Mouse (Mus musculus) liver, adult (tissue): ENCODE data around the gene Zpbp2.

Experiments used
- GATA4 ChIP-seq: IDR thresholded peaks from 2 replicates; pipeline ENCODE4 v1.6.1; 2014; ENCODE audit warnings: mild to moderate bottlenecking, low read length; ENCODE audit not compliant: insufficient replicate concordance

Zpbp2 gene

GRCm38 (mm10) chr11:98550975-98551828 lies at the start of gene Zpbp2:
Gene Zpbp2, plus strand, starts transcription at chr11:98551097.
- TF ChIP-seq GATA4, result no peak

GRCm38 (mm10) chr11:98504926-98505325 lies 46.0 kb upstream of the Zpbp2 start:
- no peak for TF ChIP-seq GATA4

GRCm38 (mm10) chr11:98509434-98509833 lies 41.5 kb upstream of the Zpbp2 start:
- no peak for TF ChIP-seq GATA4

DNA sequence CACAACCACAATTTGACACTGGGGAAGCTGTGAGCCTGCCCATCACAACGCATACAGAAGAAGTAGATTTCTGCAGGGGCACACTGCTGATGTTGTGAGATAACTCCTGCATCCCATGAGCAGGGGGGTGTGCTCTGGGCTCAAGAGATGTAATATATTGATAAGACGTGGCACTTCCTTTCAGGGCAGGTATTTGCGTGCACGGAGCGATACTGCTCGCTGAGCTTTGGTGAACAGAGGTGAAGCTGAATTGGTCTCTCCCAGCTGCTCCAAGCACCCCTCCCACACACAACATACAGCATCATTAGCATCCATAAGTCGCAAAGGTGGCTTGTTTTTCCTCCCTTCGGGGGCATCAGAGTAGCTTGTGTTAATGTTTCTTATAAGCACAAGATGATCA lies 40.8 kb upstream of the Zpbp2 start:
- no peak for TF ChIP-seq GATA4

- no peak for TF ChIP-seq GATA4
Measured at GRCm38 (mm10) chr11:98512881-98513280, 38.0 kb upstream of the Zpbp2 start.

GRCm38 (mm10) chr11:98513356-98513936 lies 37.5 kb upstream of the Zpbp2 start:
- no peak for TF ChIP-seq GATA4

DNA sequence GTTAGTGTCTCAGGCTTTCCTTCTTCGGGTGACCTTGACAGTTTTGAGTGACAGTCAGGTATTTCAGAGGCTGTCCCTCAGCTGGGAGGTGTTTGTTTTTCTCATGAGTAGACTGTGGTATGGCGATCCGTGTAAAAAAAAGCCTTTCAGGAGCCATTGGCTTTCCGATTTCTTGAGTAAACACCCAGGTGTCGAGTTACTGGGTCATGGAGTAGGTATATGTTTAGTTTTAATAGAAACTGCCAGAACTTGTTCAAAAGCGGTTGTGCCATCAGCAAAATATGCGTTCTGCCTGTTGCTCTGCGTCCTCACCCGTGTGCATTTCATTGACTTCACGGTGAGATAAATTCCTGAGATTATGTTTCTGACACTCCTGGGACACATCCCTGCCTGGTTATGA lies 30.4 kb upstream of the Zpbp2 start:
- no peak for TF ChIP-seq GATA4

GRCm38 (mm10) chr11:98525140-98525539 lies 25.8 kb upstream of the Zpbp2 start:
- no peak for TF ChIP-seq GATA4

GRCm38 (mm10) chr11:98526824-98527461 lies 24.0 kb upstream of the Zpbp2 start:
- TF ChIP-seq GATA4, result no peak

GRCm38 (mm10) chr11:98537480-98538034 lies 13.3 kb upstream of the Zpbp2 start:
- TF ChIP-seq GATA4, result no peak

GRCm38 (mm10) chr11:98540319-98540718 lies 10.6 kb upstream of the Zpbp2 start:
- TF ChIP-seq GATA4, result no peak

- TF ChIP-seq GATA4, result no peak
Measured at GRCm38 (mm10) chr11:98542553-98542952, 8.3 kb upstream of the Zpbp2 start.

GRCm38 (mm10) chr11:98543414-98543813 lies 7.5 kb upstream of the Zpbp2 start:
- no peak for TF ChIP-seq GATA4

GRCm38 (mm10) chr11:98544890-98545677 lies 5.8 kb upstream of the Zpbp2 start:
- TF ChIP-seq GATA4, result no peak

DNA sequence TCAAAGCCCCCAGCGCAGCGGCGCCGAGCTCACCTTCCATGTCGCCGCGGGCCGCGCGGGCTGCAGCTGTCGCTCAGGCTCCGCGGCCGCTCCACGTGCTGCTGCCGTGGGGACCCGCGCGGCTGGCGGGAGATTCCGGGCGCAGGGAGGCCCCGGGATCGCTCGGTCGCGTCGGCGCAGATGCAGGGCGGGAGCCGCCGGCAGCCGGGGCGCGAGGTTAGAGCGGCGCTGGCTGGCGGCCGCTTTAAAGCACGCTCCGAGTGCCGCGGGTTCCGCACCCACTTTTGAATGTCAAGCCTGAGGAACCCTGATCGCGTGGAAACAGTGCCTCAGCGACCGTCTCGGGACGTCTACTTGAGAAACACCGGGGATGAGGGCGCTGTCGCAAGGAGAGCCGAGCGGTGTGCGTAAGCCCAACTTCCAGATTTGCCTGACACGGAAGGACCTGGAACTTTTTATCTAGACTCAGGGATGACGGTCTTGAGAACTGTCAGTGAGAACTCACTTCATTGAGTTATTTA lies 5.1 kb upstream of the Zpbp2 start, which contains the start of gene Ikzf3:
Gene Ikzf3, minus strand, starts transcription at position 321 of the 521 bp plus-strand sequence.
- no peak for TF ChIP-seq GATA4
